Mouse (Mus musculus) lung, adult 2 months (tissue): Measurements from ENCODE around the gene Ndufb4. TPM values are rescaled to one million over a fixed set of nuclear protein-coding genes. Genes with fewer than 3 reads are reported as not detected.

Experiments used
- DNase-seq: peaks from one replicate; pipeline ENCODE4 v3.0.0; 2022
- H3K4me1 ChIP-seq: fragments of 200-500 bp; 2 replicates; pipeline ENCODE4 v1.6.1; 2011; ENCODE audit warnings: low read length; ENCODE audit not compliant: control insufficient read depth, insufficient read depth
- H3K4me3 ChIP-seq: fragments of 200-500 bp; replicated peaks from 2 replicates; pipeline ENCODE3; 2011; ENCODE audit warnings: low read depth, mild to moderate bottlenecking, control low read depth, low read length; ENCODE audit errors: extremely low read depth
- CTCF ChIP-seq: fragments of 200-500 bp; IDR thresholded peaks from 2 replicates; pipeline ENCODE4 v1.5.1; 2011; ENCODE audit warnings: mild to moderate bottlenecking, low read length, control low read depth; ENCODE audit not compliant: insufficient read depth
- POLR2A ChIP-seq: fragments of 200-500 bp; IDR thresholded peaks from 2 replicates; pipeline ENCODE4 v1.6.1; 2011; ENCODE audit warnings: low read depth, mild to moderate bottlenecking, control low read depth, low read length, borderline replicate concordance; ENCODE audit errors: extremely low read depth
- WGBS: fragments of 180-500 bp; shearing (Covaris S2); methylation state at CpG from one replicate; pipeline ENCODE4 v1.1.7; 2018; 5-methylcytosine and 5-hydroxymethylcytosine counted together
- polyA plus RNA-seq: library from polyadenylated mRNA; depleted of rRNA; stranded (reverse); fragments of >200 nt; gene quantifications from 2 replicates; pipeline ENCODE4 v1.2.3, GENCODE M21; 2012

Gene Ndufb4
- polyA plus RNA-seq, 1 experiment = 56.6 TPM

DNA sequence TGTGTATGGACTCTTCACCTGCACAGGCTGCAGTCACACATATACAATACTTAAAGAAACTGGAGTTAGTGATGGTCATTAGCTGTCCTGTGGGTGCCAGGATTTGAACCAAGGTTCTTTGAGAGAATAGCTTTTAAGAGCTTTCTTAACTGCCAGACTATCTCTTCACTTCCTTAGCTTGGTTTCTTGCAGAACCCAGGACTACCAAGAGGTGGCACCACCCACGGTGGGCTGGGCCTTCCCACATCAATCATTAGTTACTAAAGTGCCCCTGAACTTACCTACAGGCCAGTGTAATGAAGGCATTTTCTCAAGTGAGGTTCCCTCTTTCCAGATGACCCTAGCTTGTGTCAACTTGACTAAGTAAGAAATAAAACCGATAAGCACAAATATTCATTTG lies 33.9 kb upstream of the Ndufb4 start:
- Histone ChIP-seq H3K4me1 (peaks cover 10% of the 10 kb centered on the region), H3K4me3 (no peak overlapping the region)
- DNase-seq = no peak
- TF ChIP-seq POLR2A = no peak
- TF ChIP-seq CTCF = peak; percentile 33; the same call in 1 of the 2 replicates
- WGBS = 64% methylated on average over 2 of the region's 2 CpGs

DNA sequence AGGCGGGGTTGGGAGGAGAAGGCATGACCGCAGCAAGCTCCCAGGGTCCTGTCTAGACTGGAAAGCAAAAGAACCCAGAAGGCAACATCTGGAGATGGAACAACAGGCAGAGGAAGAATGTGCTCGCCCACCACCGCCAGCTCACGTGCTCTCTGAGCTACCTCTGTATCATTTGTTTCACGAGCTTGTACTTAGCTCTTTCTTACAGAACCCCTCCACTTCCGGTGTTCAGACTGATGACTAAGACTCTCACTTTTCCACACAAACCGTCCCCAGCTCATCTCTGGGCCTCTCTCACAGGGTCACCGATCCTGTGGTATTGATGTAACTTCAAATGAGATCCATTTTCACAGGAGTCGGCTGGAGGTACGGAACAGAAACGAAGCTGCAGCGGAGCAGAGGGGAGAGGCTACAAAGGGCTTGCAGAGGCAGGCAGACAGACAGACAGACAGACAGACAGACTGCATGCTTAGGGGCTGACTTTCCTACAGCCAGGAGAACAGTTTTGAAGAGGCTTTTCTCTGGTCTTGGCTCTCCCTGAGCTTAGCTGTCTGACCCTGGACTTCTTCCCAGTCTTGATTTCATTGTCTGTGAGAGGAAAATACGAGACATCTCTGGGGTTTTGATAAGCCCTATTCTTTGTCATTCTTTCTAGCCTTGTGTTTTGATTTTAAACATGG lies 33.2 kb upstream of the Ndufb4 start:
- DNase-seq = no peak
- H3K4me3 ChIP-seq = no peak overlapping the region
- peaks cover 13% of the 10 kb centered on the region for H3K4me1 ChIP-seq
- TF ChIP-seq CTCF (no peak), POLR2A (no peak)
- WGBS = 74% methylated on average over 14 of the region's 14 CpGs

DNA sequence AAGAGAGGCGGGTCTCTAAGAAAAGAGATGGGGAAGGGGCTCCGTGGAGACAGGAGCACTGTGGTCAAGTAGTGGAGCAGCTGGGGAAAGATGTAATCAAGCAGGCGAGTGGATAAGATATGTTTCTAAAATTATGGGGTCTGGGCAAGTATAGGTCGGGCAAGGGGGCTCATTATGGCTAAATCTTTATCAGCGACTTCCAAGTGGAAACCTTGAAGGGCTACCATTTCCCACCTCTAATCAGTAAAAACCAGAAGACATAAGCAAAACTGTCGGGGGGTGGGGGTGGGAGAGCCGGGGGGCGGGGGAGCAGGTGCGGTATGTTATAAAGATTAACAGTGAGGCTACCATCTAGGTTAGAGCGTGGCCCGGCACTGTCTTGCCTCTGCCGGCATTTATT lies 32.6 kb upstream of the Ndufb4 start:
- TF ChIP-seq CTCF = no peak
- TF ChIP-seq POLR2A = no peak
- 72% methylated on average over 12 of the region's 12 CpGs for WGBS

DNA sequence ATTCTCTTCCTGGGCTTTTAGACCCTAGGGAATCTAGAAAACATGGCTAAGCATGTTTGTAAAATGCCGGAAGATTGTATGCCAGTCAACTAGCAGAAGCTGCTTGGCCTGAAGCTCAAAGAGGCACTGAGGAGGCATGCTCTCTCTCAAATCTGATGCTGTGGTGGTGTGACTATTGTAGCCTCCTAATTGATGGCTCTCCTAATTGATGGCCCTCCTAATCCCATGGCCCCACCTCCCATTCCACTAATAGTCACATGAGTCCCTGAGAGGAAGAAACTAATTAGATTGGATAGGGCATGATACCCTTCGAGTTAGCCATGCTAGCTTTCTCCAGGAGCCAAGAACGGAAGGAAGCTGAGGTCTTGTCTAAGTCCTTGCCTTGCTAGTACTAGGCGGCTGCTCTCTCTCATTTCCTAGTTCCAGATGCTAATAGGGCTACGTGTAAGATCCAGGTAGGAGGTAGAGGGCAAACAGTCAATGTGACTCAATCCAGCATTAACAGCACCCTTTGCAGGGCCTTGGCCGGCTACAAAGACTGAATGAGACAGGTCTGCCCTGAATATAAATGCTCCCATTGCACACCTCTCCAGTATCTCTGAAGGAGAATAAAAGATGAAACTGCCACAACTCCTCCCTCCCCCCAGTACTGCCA lies 31.8 kb upstream of the Ndufb4 start:
- Histone ChIP-seq H3K4me1 (peaks cover 13% of the 10 kb centered on the region), H3K4me3 (no peak overlapping the region)
- no peak for DNase-seq
- WGBS = 80% methylated on average over 6 of the region's 6 CpGs
- TF ChIP-seq CTCF (no peak), POLR2A (no peak)

More for the DNA sequence above, 32.6 kb upstream of the Ndufb4 start:
- no peak for DNase-seq
- Histone ChIP-seq H3K4me3 (no peak overlapping the region), H3K4me1 (peaks cover 13% of the 10 kb centered on the region)

DNA sequence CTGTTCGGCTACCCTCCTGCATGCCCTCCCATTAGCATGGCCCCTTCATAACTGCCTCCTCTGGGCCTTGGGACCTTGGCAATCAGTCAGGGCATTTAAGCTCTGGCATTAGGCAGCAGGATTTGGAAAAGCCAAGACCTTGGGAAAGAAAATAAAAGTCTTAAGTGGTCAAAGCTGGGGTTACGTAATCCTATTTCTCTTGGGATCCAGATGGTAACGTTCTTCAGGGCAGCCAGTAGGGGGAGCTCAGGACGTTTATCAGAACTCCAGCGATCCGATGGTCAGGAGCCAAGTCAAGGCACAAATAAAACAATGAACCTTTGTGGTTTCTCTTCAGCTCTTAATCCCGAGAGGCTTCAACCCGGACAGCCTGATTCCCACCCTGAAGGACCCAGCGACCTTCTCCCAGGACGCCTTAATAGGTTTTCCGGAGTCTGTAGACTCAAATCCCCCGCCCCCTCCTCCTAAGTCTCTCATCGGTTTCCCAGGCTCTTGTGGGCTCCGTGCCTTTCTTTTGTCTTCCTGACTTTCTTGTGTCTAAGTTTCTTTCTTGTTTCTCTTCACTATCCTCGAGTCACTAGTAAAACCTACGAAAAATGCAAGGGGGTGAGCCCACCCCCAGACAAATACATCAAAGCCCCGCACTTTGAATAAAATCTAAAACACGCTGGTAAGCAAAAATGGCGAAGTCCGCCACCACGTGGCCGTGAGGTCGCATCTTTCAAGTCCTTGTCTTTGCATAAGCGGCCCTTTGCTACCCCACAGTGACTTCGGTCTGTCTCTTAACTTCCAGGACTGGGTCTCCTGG lies 30.6 kb upstream of the Ndufb4 start:
- under 1% methylated on average over 25 of the region's 25 CpGs for WGBS
- peaks cover 13% of the 10 kb centered on the region for H3K4me1 ChIP-seq
- peak overlapping the region; percentile 88 for H3K4me3 ChIP-seq
- TF ChIP-seq CTCF = peak; percentile 85
- no peak for TF ChIP-seq POLR2A
- peak; percentile 86 for DNase-seq

DNA sequence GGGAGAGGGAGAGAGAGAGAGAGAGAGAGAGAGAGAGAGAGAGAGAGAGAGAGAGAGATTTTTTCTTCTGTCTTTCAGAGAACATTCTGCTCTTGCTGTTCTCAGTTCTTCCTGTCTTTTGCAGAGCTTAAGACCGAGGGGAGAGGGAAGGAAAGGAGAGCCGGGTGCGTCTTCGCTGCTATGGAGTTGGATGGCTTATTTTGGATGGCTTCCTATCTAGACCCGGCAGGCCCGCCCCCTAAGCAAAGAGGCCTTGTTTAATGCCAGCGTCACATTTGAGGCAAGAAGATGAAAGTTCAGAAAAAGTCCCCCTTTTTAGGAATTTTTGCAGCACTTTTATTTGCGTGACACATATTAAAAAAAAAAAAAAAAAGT lies 30.0 kb upstream of the Ndufb4 start:
- no peak for DNase-seq
- Histone ChIP-seq H3K4me3 (peak overlapping the region; percentile 76), H3K4me1 (peaks cover 13% of the 10 kb centered on the region)
- WGBS = 8% methylated on average over 8 of the region's 8 CpGs
- no peak for TF ChIP-seq CTCF
- TF ChIP-seq POLR2A = no peak

DNA sequence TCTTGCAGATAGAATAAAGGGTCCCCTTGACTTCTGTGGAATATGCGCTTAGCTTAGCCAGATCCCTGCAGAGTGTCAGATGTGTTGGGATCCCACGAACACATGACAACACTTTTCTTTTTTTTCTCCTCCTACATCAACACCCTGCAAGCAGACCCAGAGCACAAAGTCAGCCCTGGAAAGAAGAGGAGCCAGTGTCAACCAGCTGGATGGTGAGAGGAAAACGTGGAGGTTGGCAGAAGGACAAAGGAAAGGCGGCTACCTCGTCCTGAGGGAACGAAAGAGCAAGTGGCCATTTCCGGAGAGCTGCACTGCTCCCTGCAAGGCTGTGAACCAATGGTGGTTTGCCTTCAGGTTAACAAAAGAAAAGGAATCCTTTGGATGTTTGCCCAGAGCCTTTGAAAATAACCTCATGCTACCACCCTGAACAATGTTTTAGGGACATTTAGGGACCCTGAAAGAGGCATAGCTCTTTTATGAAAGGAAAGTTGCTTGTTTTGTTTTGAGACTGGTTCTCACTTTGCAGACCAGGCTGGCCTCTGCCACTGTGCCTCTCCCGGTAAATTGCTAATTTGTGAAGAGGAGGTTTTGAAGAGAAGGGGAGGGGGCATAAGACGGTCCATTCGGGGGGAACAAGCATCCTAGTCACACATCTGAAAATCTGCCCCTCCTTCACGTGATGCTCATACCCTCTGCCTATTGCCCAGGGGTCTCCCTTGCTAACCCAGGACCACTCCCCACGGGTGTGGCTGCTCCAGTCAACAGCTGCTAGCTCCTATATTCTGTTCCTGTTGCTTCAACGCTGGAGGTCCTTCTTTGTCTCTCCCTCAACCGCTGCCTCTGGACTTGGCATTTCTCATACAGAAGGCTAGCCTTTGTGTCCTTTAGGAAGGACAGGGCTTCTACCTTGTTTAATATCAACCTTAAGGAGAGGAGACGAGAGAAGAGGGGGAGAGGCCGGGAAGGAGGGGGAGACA lies 29.2 kb upstream of the Ndufb4 start:
- 17% methylated on average over 16 of the region's 16 CpGs for WGBS
- no peak for DNase-seq
- H3K4me3 ChIP-seq = peak overlapping the region; percentile 37

DNA sequence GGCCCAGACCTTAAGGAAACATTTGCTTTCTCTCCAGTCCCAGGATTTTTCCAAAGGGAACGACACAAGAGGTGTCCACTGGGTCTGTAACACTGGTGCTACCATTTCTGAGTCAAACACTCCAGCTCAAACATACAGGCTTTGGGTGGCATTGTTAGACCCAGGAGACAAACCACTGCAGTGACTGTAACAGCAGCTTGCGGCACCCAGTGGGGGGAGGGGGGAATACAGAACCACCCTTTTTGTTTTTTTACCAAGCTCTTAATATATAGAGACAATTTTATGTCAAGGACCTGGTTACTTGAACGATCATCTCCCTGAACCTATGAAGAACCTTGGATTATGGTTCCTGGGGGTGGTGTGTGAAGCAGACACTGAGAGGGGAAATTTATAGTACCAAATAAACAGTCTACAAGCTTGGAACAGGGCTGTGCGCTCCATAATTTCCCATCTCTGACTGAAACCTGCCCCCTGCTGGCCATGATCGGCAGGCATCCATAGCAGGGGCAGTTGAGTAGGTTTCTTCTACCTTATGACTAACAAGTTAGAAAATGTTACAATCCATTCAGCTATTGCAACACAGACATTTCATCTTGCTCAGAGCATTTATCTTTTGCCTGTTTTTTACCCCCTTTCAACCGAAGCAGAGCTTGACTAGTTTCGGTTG lies 28.2 kb upstream of the Ndufb4 start:
- TF ChIP-seq CTCF = peak; percentile 78
- TF ChIP-seq POLR2A = no peak
- WGBS = 32% methylated on average over 7 of the region's 7 CpGs
- H3K4me1 ChIP-seq = peaks cover 13% of the 10 kb centered on the region
- DNase-seq = peak; percentile 72
- no peak overlapping the region for H3K4me3 ChIP-seq

More for the DNA sequence above, 29.2 kb upstream of the Ndufb4 start:
- TF ChIP-seq POLR2A (no peak), CTCF (no peak)
- peaks cover 13% of the 10 kb centered on the region for H3K4me1 ChIP-seq

DNA sequence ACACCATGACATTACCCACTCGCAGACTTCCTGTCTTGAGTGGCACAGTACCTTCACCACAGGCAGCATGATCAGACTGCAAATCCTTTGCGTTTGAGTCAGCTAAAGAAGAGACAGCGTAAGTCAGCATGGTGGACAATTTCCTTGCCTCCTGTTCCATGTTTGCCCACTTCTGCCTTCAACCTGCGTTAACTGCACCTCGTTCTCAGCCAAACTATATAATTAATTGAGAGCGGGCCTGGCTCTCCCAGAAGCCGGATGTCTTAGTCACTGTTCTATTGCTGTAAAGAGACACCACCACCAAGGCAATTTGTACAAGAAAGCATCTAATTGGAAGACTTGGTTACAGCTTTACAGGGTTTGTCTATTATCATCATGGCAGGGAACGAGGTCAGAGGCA lies 26.6 kb upstream of the Ndufb4 start:
- H3K4me1 ChIP-seq = peaks cover 13% of the 10 kb centered on the region
- TF ChIP-seq POLR2A = no peak
- no peak for TF ChIP-seq CTCF
- 69% methylated on average over 8 of the region's 8 CpGs for WGBS
- H3K4me3 ChIP-seq = no peak overlapping the region
- no peak for DNase-seq
